Mouse (Mus musculus): Measurements from ENCODE around the gene Pgd. TPM values are rescaled to one million over a fixed set of nuclear protein-coding genes. Genes with fewer than 3 reads are reported as not detected.

The Pgd gene
- polyA plus RNA-seq, 1 experiment from 2014 or later: 51.3 TPM

DNA sequence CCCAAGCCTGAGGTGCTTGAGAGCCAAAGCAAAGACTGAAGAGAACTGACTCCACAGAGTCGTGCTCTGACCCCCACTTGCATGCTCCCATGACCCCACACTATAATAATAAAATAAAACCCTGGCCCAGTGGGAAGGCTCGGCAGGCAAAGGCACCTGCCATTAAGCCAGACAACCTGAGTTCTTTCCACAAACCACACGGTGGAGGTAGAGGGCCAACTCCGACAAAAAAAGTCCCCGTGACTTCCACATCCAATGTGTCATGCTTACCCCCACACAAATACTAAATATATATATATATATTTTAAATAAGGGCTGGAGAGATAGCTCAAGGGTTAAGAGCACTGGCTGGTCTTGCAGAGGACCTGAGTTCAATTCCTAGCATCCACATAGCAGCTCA lies 2.4 kb downstream of the Pgd start:
- H3K4me2 ChIP-seq (ENCODE audit: low read depth, low read length, severe bottlenecking): no peak overlapping the region
- no peaks in the 10 kb centered on the region; the same call in 1 of the 2 replicates for H3K4me1 ChIP-seq (replicated peaks; ENCODE audit: control insufficient read depth, insufficient read depth, low read length)
- WGBS: 73% methylated on average over 5 of the region's 5 CpGs
- peaks cover 6% of the 10 kb centered on the region for H3K36me3 ChIP-seq (ENCODE audit: control insufficient read depth, insufficient read depth, low read length)
- H3K4me3 ChIP-seq (ENCODE audit: low read depth, low read length): no peak overlapping the region
- no peak overlapping the region for H3K9ac ChIP-seq (ENCODE audit: low read length)
- H3K9me3 ChIP-seq (ENCODE audit: control insufficient read depth, low read length): no peaks in the 10 kb centered on the region
- ATAC-seq (replicated peaks; ENCODE audit: low FRiP score) (no peak), DNase-seq (ENCODE audit: low spot score) (no peak)
- H3K27ac ChIP-seq (ENCODE audit: low read depth, low read length): no peak overlapping the region
- no peaks in the 10 kb centered on the region for H3K27me3 ChIP-seq (ENCODE audit: control insufficient read depth, insufficient read depth, low read length)

DNA sequence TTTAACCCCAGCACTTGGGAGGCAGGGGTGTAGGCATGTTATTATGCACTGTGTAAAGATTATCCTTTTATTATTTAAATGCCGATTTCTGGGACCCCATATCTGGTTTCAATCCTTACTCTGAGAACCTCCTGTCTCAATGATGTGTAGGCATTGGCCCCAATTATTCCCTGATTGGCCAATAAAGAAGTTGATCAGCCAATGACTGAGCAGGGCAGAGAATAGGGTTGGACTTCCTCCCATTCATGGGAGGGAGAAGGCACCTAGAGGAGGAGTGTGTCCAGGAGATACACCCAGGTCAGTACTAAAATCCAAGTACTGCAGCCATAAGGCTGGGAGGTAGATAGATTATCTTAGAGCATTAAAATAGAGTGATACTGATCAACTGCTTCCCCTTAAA lies 3.4 kb downstream of the Pgd start:
- Histone ChIP-seq H3K36me3 (ENCODE audit: control insufficient read depth, insufficient read depth, low read length) (peaks cover 6% of the 10 kb centered on the region), H3K27me3 (ENCODE audit: control insufficient read depth, insufficient read depth, low read length) (no peaks in the 10 kb centered on the region)

DNA sequence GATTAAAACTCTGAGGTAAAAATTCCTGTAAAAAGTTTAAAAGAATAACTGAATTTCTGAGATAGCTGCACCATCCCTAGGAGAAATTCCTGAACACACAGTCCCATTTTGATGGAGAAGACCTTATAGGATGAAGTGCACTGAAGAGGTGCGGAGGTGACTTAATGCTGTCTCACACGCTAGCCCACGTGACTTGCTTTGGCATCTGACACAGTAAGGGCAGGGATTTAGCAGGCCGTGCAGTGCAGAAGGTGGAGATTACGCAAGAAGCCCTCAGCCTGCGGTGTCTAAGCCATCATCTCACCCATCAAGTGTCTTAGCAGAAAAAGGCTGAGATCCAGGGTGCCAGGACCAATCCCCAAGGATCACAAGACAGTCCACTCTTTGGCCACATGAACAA lies 5.4 kb downstream of the Pgd start:
- no peak overlapping the region for H3K4me3 ChIP-seq (ENCODE audit: low read depth, low read length)
- peaks cover 6% of the 10 kb centered on the region for H3K36me3 ChIP-seq (ENCODE audit: control insufficient read depth, insufficient read depth, low read length)
- no peak overlapping the region for H3K9ac ChIP-seq (ENCODE audit: low read length)
- WGBS: 94% methylated on average over 6 of the region's 6 CpGs
- H3K27me3 ChIP-seq (ENCODE audit: control insufficient read depth, insufficient read depth, low read length): no peaks in the 10 kb centered on the region
- H3K4me1 ChIP-seq (replicated peaks; ENCODE audit: control insufficient read depth, insufficient read depth, low read length): no peaks in the 10 kb centered on the region; the same call in 1 of the 2 replicates
- no peak overlapping the region for H3K4me2 ChIP-seq (ENCODE audit: low read depth, low read length, severe bottlenecking)
- no peak for DNase-seq (ENCODE audit: low spot score)
- H3K9me3 ChIP-seq (ENCODE audit: control insufficient read depth, low read length): no peaks in the 10 kb centered on the region
- H3K27ac ChIP-seq (ENCODE audit: low read depth, low read length): no peak overlapping the region
- ATAC-seq (replicated peaks; ENCODE audit: low FRiP score): no peak

More for the DNA sequence above, 3.4 kb downstream of the Pgd start:
- H3K27ac ChIP-seq (ENCODE audit: low read depth, low read length): no peak overlapping the region
- no peaks in the 10 kb centered on the region; the same call in 1 of the 2 replicates for H3K4me1 ChIP-seq (replicated peaks; ENCODE audit: control insufficient read depth, insufficient read depth, low read length)
- 86% methylated on average over 1 of the region's 1 CpGs for WGBS
- H3K4me2 ChIP-seq (ENCODE audit: low read depth, low read length, severe bottlenecking): no peak overlapping the region
- no peaks in the 10 kb centered on the region for H3K9me3 ChIP-seq (ENCODE audit: control insufficient read depth, low read length)
- no peak for ATAC-seq (replicated peaks; ENCODE audit: low FRiP score)
- no peak for DNase-seq (ENCODE audit: low spot score)
- H3K4me3 ChIP-seq (ENCODE audit: low read depth, low read length): no peak overlapping the region
- H3K9ac ChIP-seq (ENCODE audit: low read length): no peak overlapping the region

DNA sequence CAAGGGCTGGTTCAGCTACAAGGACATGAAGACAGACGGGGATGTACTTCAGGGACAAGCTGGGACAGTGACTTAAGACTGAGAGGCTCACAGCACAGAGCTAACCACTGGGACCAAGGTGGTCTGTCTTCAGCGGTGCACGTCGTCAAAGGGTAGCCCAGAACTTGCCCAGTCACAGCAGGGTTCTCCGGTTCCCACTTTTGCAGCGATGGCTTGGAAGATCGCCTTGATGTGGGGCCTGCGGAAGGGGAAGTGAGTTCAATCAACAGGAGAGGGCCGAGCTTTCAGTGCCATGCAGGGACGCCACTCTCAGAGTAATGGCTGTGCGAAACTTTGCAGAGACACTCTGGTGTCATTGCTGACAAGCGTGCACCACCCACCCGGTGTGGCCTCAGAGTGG lies 6.7 kb downstream of the Pgd start:
- Histone ChIP-seq H3K4me1 (replicated peaks; ENCODE audit: control insufficient read depth, insufficient read depth, low read length) (no peaks in the 10 kb centered on the region), H3K27ac (ENCODE audit: low read depth, low read length) (no peak overlapping the region), H3K9me3 (ENCODE audit: control insufficient read depth, low read length) (no peaks in the 10 kb centered on the region), H3K9ac (ENCODE audit: low read length) (no peak overlapping the region), H3K27me3 (ENCODE audit: control insufficient read depth, insufficient read depth, low read length) (no peaks in the 10 kb centered on the region), H3K36me3 (ENCODE audit: control insufficient read depth, insufficient read depth, low read length) (peaks cover 17% of the 10 kb centered on the region), H3K4me3 (ENCODE audit: low read depth, low read length) (no peak overlapping the region), H3K4me2 (ENCODE audit: low read depth, low read length, severe bottlenecking) (no peak overlapping the region)
- no peak for ATAC-seq (replicated peaks; ENCODE audit: low FRiP score)
- 93% methylated on average over 13 of the region's 13 CpGs for WGBS
- DNase-seq (ENCODE audit: low spot score): no peak

DNA sequence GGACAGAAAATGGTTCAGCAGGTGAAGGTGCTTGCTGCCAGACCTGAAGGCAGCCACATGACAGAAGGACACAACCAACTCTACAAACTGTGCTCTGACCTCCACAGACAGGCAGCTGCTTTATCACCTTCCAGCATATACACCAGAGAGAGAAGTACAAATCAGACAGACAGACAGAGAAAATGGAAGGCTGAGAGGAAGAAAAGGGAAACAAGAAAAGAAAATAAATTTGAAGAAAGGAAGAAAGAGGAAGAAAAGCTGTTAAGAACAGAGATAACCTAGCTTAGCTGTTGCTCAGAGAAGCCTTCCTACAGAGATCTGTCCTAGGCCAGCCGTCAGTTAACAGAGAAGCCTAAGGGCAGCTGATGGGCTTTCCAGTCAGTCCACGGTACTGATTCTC lies 7.4 kb downstream of the Pgd start:
- no peaks in the 10 kb centered on the region for H3K4me1 ChIP-seq (replicated peaks; ENCODE audit: control insufficient read depth, insufficient read depth, low read length)
- H3K9me3 ChIP-seq (ENCODE audit: control insufficient read depth, low read length): no peaks in the 10 kb centered on the region
- 90% methylated on average over 2 of the region's 2 CpGs for WGBS
- H3K36me3 ChIP-seq (ENCODE audit: control insufficient read depth, insufficient read depth, low read length): peaks cover 20% of the 10 kb centered on the region
- H3K4me2 ChIP-seq (ENCODE audit: low read depth, low read length, severe bottlenecking): no peak overlapping the region
- H3K27me3 ChIP-seq (ENCODE audit: control insufficient read depth, insufficient read depth, low read length): no peaks in the 10 kb centered on the region
- ATAC-seq (replicated peaks; ENCODE audit: low FRiP score): no peak
- no peak overlapping the region for H3K27ac ChIP-seq (ENCODE audit: low read depth, low read length)
- H3K4me3 ChIP-seq (ENCODE audit: low read depth, low read length): no peak overlapping the region
- no peak for DNase-seq (ENCODE audit: low spot score)
- H3K9ac ChIP-seq (ENCODE audit: low read length): no peak overlapping the region

DNA sequence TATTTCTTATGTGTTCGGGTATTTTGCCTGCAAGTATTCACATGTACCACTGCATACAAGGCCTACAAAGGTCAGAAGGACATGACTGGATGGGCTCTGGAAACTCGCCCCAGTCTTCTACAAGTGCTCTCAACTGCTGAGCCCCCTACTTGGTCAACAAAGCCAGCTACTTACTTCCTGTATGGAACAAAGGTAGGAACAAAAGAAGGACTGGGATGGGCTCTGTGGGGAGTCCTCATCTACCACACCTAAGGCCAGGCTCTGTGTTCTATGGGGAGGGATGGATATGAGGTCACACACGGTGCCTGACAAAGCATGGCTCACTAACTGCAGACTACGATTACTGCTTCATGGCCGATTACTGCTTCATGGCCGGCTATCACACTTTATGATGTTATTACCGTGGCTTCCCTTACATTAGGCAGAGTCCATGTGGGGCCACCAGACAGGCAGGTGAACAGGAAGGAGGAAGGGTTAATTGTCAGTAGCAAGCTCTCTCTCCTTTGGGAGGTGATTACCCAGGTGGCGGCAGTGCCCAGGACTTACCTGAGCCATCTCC lies 9.1 kb downstream of the Pgd start:
- Histone ChIP-seq H3K4me2 (ENCODE audit: low read depth, low read length, severe bottlenecking) (no peak overlapping the region), H3K36me3 (ENCODE audit: control insufficient read depth, insufficient read depth, low read length) (peaks cover 24% of the 10 kb centered on the region), H3K4me1 (replicated peaks; ENCODE audit: control insufficient read depth, insufficient read depth, low read length) (no peaks in the 10 kb centered on the region), H3K4me3 (ENCODE audit: low read depth, low read length) (no peak overlapping the region), H3K9me3 (ENCODE audit: control insufficient read depth, low read length) (no peaks in the 10 kb centered on the region), H3K27me3 (ENCODE audit: control insufficient read depth, insufficient read depth, low read length) (no peaks in the 10 kb centered on the region), H3K27ac (ENCODE audit: low read depth, low read length) (no peak overlapping the region), H3K9ac (ENCODE audit: low read length) (no peak overlapping the region)
- ATAC-seq (replicated peaks; ENCODE audit: low FRiP score): no peak
- 94% methylated on average over 8 of the region's 8 CpGs for WGBS
- no peak for DNase-seq (ENCODE audit: low spot score)

DNA sequence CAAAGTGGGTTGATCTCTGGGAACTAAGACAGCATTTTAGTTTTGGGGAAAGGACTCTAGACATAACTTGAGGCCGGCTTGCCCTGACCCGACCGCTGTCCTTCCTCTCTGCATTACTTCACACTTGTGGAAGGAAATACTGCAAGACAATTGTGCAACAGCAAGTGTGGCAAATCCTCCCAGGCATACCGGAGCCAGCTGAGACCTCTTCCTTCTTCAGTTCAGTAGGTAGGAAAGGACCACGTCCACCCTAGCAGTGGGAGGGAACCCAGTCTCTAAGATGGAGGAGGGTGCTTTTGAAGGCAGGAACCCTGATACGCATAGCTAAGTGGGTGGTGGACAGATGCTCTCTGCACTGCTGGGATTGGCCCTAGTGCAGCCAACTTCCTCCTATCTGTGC lies 10.9 kb downstream of the Pgd start:
- no peak overlapping the region for H3K4me2 ChIP-seq (ENCODE audit: low read depth, low read length, severe bottlenecking)
- ATAC-seq (replicated peaks; ENCODE audit: low FRiP score): no peak
- peaks cover 33% of the 10 kb centered on the region for H3K36me3 ChIP-seq (ENCODE audit: control insufficient read depth, insufficient read depth, low read length)
- no peak overlapping the region for H3K9ac ChIP-seq (ENCODE audit: low read length)
- no peaks in the 10 kb centered on the region for H3K9me3 ChIP-seq (ENCODE audit: control insufficient read depth, low read length)
- no peak for DNase-seq (ENCODE audit: low spot score)
- H3K4me3 ChIP-seq (ENCODE audit: low read depth, low read length): no peak overlapping the region
- H3K27ac ChIP-seq (ENCODE audit: low read depth, low read length): no peak overlapping the region
- no peaks in the 10 kb centered on the region for H3K27me3 ChIP-seq (ENCODE audit: control insufficient read depth, insufficient read depth, low read length)
- 95% methylated on average over 6 of the region's 6 CpGs for WGBS
- no peaks in the 10 kb centered on the region for H3K4me1 ChIP-seq (replicated peaks; ENCODE audit: control insufficient read depth, insufficient read depth, low read length)

DNA sequence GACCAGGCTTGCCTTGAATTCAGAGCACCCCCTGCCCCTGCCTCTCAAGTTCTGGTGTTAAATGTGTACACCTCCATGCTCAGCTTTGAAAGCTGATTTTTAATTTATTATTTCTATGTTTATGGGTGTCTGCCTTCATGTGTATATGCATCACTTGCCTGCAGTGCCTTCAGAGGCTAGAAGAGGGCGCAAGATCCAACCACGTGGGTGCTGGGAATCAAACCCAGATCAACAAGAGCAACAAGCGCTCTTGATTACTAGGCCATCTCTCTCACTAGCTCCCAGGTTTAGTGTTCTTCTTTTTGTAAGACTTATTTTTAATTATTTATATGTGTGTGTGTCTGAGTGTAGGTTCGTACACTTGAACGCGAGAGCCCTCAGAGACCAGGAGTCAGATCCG lies 11.7 kb downstream of the Pgd start:
- H3K4me3 ChIP-seq (ENCODE audit: low read depth, low read length): no peak overlapping the region
- WGBS: 96% methylated on average over 7 of the region's 7 CpGs

DNA sequence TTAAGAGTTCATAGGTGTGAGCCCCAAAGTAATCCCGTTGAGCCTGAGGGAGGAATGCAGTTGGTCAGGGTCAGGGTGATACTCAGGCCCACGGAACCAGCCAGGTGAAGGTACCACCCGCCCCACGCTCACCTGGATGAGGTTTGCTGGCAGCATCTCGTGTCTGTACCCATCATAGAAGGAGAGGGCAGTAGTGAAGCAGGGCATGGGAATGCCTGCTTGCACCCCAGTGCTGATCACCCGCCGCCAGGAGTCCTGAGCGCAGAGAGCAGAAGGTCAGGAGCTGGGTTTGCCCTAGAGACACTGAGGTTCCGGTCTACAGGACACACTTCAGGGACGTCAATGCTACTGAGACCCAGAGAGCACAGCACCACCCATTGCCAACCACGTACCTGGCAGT lies 15.8 kb downstream of the Pgd start:
- WGBS: 93% methylated on average over 11 of the region's 11 CpGs
- H3K27me3 ChIP-seq (ENCODE audit: control insufficient read depth, insufficient read depth, low read length): no peaks in the 10 kb centered on the region
- H3K36me3 ChIP-seq (ENCODE audit: control insufficient read depth, insufficient read depth, low read length): peaks cover 28% of the 10 kb centered on the region
- H3K4me1 ChIP-seq (replicated peaks; ENCODE audit: control insufficient read depth, insufficient read depth, low read length): no peaks in the 10 kb centered on the region
- H3K9me3 ChIP-seq (ENCODE audit: control insufficient read depth, low read length): no peaks in the 10 kb centered on the region
- no peak for ATAC-seq (replicated peaks; ENCODE audit: low FRiP score)
- H3K4me3 ChIP-seq (ENCODE audit: low read depth, low read length): no peak overlapping the region
- no peak overlapping the region for H3K27ac ChIP-seq (ENCODE audit: low read depth, low read length)
- H3K4me2 ChIP-seq (ENCODE audit: low read depth, low read length, severe bottlenecking): no peak overlapping the region
- H3K9ac ChIP-seq (ENCODE audit: low read length): no peak overlapping the region
- DNase-seq (ENCODE audit: low spot score): no peak

More for the DNA sequence above, 11.7 kb downstream of the Pgd start:
- no peaks in the 10 kb centered on the region for H3K27me3 ChIP-seq (ENCODE audit: control insufficient read depth, insufficient read depth, low read length)
- no peak overlapping the region for H3K4me2 ChIP-seq (ENCODE audit: low read depth, low read length, severe bottlenecking)
- no peaks in the 10 kb centered on the region for H3K4me1 ChIP-seq (replicated peaks; ENCODE audit: control insufficient read depth, insufficient read depth, low read length)
- no peaks in the 10 kb centered on the region for H3K9me3 ChIP-seq (ENCODE audit: control insufficient read depth, low read length)
- DNase-seq (ENCODE audit: low spot score) (no peak), ATAC-seq (replicated peaks; ENCODE audit: low FRiP score) (no peak)
- H3K27ac ChIP-seq (ENCODE audit: low read depth, low read length): no peak overlapping the region
- no peak overlapping the region for H3K9ac ChIP-seq (ENCODE audit: low read length)
- peaks cover 37% of the 10 kb centered on the region for H3K36me3 ChIP-seq (ENCODE audit: control insufficient read depth, insufficient read depth, low read length)

Data from forebrain, embryonic 11.5 days (tissue).